Mouse (Mus musculus) stomach, postnatal 0 days (tissue): ENCODE results near the gene Kel.

Source experiments
- CTCF ChIP-seq: IDR thresholded peaks from 2 replicates; pipeline ENCODE4 v1.5.1; 2016; ENCODE audit warnings: antibody characterized with exemption, low read depth, mild to moderate bottlenecking, moderate library complexity
- EP300 ChIP-seq: optimal IDR thresholded peaks from 2 replicates; pipeline ENCODE3; 2016; ENCODE audit warnings: antibody characterized with exemption

DNA sequence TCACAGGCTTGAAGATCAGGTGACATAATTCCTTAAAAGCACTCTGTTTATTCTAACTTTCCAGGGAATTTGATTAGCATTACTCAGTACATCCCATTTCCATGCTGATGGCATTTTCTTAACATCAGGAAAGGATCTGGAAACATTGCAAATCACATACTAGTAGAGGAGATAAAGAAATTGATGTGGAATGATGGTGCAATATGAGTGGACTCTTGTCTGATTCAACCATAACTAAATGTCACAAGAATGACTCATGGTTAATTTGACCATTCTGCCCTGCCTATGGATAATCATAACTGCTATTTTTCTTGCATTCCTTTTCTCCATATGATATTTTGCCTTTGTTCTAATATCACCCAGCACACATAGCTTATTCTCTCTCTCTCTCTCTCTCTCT lies 11.9 kb downstream of the Kel start:
- no peak for TF ChIP-seq CTCF
- TF ChIP-seq EP300 = no peak
